Mouse (Mus musculus) embryonic facial prominence, embryonic 14.5 days (tissue): ENCODE measurements around the gene Usp7. TPM values are rescaled to one million over a fixed set of nuclear protein-coding genes. Genes with fewer than 3 reads are reported as not detected.
"Not testable (repeated sequence)": the region's sequence is repeated elsewhere in the genome, so short reads cannot be mapped to it uniquely, and the experiment has no call there.

ENCODE experiments used
- ATAC-seq: fragments of 200-750 bp; cut with Nextera tagmentation; 2 replicates; pipeline ENCODE4 v1.8.0; 2017; ENCODE audit warnings: low read depth, moderate number of reproducible peaks, moderate TSS enrichment
- DNase-seq: peaks from one replicate; pipeline ENCODE4 v3.0.0-alpha.2; 2015; ENCODE audit warnings: low spot score
- H3K27ac ChIP-seq: fragments of 300-500 bp; sonication (generic); replicated peaks from 2 replicates; pipeline ENCODE4 v1.5.1; 2014; ENCODE audit warnings: low read depth, mild to moderate bottlenecking, low read length, moderate library complexity
- H3K27me3 ChIP-seq: fragments of 300-500 bp; sonication (generic); replicated peaks from 2 replicates; pipeline ENCODE4 v1.6.1; 2014; ENCODE audit warnings: low read length; ENCODE audit not compliant: control insufficient read depth, insufficient read depth
- H3K36me3 ChIP-seq: fragments of 300-500 bp; sonication (generic); 2 replicates; pipeline ENCODE4 v1.6.1; 2014; ENCODE audit warnings: low read length, mixed read lengths; ENCODE audit not compliant: control insufficient read depth, insufficient read depth
- H3K4me1 ChIP-seq: fragments of 300-500 bp; sonication (generic); 2 replicates; pipeline ENCODE4 v1.6.1; 2014; ENCODE audit warnings: antibody characterized with exemption, low read length; ENCODE audit not compliant: control insufficient read depth, insufficient read depth
- H3K4me2 ChIP-seq: fragments of 300-500 bp; sonication (generic); 2 replicates; pipeline ENCODE4 v1.6.1; 2014; ENCODE audit warnings: low read depth, mild to moderate bottlenecking, low read length, moderate library complexity, mixed read lengths
- H3K4me3 ChIP-seq: fragments of 300-500 bp; sonication (generic); 2 replicates; pipeline ENCODE4 v1.5.1; 2014; ENCODE audit warnings: low read depth, mild to moderate bottlenecking, low read length
- H3K9ac ChIP-seq: fragments of 300-500 bp; sonication (generic); 2 replicates; pipeline ENCODE4 v1.6.1; 2014; ENCODE audit warnings: low read depth, mild to moderate bottlenecking, low read length, moderate library complexity, mixed read lengths
- H3K9me3 ChIP-seq: fragments of 300-500 bp; sonication (generic); 2 replicates; pipeline ENCODE4 v1.6.1; 2016; ENCODE audit warnings: low read length; ENCODE audit not compliant: control insufficient read depth
- WGBS: fragments of 180-500 bp; shearing (Covaris S2); extraction: QIAGEN DNeasy Blood & Tissue Kit; methylation state at CpG from one replicate; pipeline ENCODE4 v1.1.7; 2014; 5-methylcytosine and 5-hydroxymethylcytosine counted together
- polyA plus RNA-seq: library from polyadenylated mRNA; unstranded; fragments of >200 nt; fragmentation: Nextera tagmentation; extraction: Ambion mirVana; gene quantifications from 2 replicates; pipeline ENCODE4 v1.2.1, GENCODE M21; 2014

Gene Usp7
- polyA plus RNA-seq, 1 experiment from 2014 or later = 35.7 TPM

DNA sequence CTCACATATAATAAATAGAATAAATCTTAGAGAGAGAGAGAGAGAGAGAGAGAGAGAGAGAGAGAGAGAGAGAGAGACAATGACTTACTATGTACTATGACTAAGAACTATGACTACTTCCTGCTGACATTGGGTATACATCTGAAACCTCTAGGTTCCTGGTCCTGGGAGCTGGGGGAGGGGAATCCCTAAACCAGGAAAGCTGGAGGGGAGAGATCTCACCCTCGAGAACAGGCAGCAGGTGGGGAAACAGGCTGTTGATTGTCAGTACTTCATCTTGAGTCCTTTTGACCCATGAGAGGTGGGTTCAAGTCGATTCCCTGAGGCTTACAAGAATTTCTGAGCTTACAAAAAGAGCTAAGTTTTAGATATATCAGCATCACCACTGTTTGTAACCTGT, 14.9 kb downstream of the Usp7 start:
- no peak overlapping the region for H3K9ac ChIP-seq
- H3K27ac ChIP-seq = no peak overlapping the region
- DNase-seq (no peak), ATAC-seq (no peak)
- no peaks in the 10 kb centered on the region for H3K9me3 ChIP-seq
- no peak overlapping the region for H3K4me2 ChIP-seq
- WGBS = 73% methylated on average over 2 of the region's 2 CpGs
- no peaks in the 10 kb centered on the region for H3K27me3 ChIP-seq
- no peak overlapping the region for H3K4me3 ChIP-seq
- no peaks in the 10 kb centered on the region for H3K4me1 ChIP-seq
- H3K36me3 ChIP-seq = no peaks in the 10 kb centered on the region

DNA sequence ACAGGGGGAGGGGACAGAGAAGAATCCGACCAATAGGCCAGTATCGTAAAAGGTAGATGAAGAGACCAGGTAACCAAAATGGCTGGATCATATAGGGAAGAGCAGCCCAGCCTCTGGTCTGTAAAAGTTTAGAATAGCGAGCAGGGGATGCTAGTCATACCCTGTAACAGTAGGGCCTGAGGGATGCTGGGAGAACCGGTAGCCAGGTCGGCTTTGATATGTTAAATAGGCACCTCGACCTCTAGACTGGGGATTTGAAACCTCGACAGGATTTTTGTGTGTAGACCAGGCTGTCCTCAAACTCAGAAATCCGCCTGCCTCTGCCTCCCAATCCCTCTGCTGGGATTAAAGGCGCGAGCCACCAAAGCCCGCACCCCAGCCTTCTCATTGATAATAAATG, 15.5 kb downstream of the Usp7 start:
- Histone ChIP-seq H3K9me3 (no peaks in the 10 kb centered on the region), H3K27me3 (no peaks in the 10 kb centered on the region), H3K36me3 (no peaks in the 10 kb centered on the region), H3K4me2 (no peak overlapping the region), H3K9ac (no peak overlapping the region), H3K27ac (no peak overlapping the region), H3K4me3 (no peak overlapping the region), H3K4me1 (no peaks in the 10 kb centered on the region)
- WGBS = 85% methylated on average over 11 of the region's 11 CpGs
- ATAC-seq = no peak
- no peak for DNase-seq

DNA sequence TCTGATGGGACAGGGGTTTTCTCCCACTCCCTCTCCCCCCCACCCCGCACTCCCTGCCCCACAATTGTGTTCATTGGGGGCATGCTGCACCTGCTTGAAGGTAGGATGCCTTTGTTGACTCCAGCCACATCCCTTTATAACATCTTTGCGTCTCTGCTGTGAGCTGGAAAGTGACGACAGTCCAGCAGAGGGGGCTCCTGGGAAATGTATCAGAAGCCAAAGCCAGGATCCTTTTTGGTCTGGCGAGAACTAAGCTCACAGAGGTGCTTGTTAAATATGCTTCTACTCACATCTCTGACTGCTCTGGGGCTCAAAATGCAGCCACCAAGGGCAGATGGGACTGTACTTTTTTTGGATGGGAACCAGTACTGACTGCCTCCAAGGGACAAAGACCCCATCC, 21.0 kb downstream of the Usp7 start:
- H3K4me3 ChIP-seq = no peak overlapping the region
- DNase-seq = no peak
- H3K4me2 ChIP-seq = no peak overlapping the region
- no peaks in the 10 kb centered on the region for H3K4me1 ChIP-seq
- no peaks in the 10 kb centered on the region for H3K27me3 ChIP-seq
- no peaks in the 10 kb centered on the region for H3K36me3 ChIP-seq
- WGBS = 45% methylated on average over 4 of the region's 4 CpGs
- H3K9me3 ChIP-seq = no peaks in the 10 kb centered on the region
- no peak overlapping the region for H3K27ac ChIP-seq
- no peak overlapping the region for H3K9ac ChIP-seq
- ATAC-seq = no peak

DNA sequence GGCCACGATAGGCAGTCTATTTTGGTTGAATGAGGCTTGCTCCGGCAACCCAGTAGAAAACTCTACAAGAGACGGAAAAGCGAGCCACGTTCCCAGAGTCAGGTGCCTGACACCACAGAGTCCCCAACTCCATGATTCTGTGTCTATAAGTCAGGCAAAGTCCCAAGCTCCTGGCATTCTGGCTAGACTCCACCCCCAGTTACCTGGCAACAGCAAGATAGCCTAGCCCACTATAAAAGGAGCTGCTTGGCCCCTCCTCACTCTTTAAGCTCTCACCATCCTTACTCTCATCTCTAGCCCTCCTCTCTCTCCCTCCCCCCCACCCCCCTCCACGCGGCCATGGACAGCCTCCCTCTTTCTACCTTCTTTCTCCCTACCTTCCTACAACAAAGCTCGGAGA, 21.8 kb downstream of the Usp7 start:
- H3K27ac ChIP-seq, H3K4me1 ChIP-seq, H3K9me3 ChIP-seq, ATAC-seq, DNase-seq, H3K4me2 ChIP-seq, H3K9ac ChIP-seq, H3K27me3 ChIP-seq, H3K4me3 ChIP-seq, H3K36me3 ChIP-seq: not testable (repeated sequence)
- 77% methylated on average over 8 of the region's 8 CpGs for WGBS

DNA sequence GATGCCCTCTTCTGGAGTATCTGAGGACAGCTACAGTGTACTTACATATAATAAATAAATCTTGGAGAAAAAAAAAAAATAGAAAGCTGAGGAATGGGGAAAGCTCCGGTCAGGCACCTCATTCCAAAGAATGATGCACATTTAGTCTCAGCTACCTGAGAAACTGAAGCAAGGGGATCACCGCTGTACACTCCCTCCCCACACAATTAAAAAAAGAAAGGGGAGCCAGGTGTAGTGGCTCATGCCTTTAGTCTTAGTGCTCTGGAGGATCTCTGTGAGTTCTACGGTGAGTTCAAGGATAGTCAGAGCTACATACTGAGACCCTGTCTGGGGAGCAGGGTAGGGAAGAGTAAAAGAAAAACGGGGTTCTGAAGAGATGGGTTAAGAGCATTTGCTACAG, 22.6 kb downstream of the Usp7 start:
- Histone ChIP-seq H3K4me1 (no peaks in the 10 kb centered on the region), H3K36me3 (no peaks in the 10 kb centered on the region), H3K27me3 (no peaks in the 10 kb centered on the region), H3K4me3 (no peak overlapping the region), H3K9ac (no peak overlapping the region), H3K27ac (no peak overlapping the region), H3K4me2 (no peak overlapping the region), H3K9me3 (no peaks in the 10 kb centered on the region)
- WGBS = 61% methylated on average over 4 of the region's 4 CpGs
- DNase-seq = no peak
- ATAC-seq = no peak

DNA sequence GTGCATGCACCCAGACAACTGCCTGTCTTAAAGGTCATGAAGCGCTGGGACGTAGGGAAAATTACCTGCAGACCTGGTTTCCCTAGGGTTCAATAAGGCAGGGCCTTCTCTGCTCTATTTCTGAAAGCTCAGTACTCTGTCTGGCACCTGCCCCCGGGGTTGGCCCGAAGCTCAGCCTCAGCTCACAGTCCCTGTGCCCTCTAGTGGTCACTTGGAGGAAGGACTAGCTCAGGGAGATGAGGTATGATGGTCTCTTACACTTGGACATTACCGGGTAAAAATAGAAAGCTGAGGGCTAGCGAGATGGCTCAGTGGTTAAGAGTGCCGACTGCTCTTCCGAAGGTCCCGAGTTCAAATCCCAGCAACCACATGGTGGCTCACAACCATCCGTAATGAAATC, 23.0 kb downstream of the Usp7 start:
- no peaks in the 10 kb centered on the region for H3K27me3 ChIP-seq
- peak; percentile 64 for DNase-seq
- no peaks in the 10 kb centered on the region for H3K9me3 ChIP-seq
- no peak overlapping the region for H3K4me2 ChIP-seq
- peak; percentile 80 for ATAC-seq
- H3K4me1 ChIP-seq = no peaks in the 10 kb centered on the region
- no peak overlapping the region for H3K4me3 ChIP-seq
- no peak overlapping the region for H3K27ac ChIP-seq
- 19% methylated on average over 9 of the region's 10 CpGs for WGBS
- H3K9ac ChIP-seq = no peak overlapping the region
- H3K36me3 ChIP-seq = no peaks in the 10 kb centered on the region

DNA sequence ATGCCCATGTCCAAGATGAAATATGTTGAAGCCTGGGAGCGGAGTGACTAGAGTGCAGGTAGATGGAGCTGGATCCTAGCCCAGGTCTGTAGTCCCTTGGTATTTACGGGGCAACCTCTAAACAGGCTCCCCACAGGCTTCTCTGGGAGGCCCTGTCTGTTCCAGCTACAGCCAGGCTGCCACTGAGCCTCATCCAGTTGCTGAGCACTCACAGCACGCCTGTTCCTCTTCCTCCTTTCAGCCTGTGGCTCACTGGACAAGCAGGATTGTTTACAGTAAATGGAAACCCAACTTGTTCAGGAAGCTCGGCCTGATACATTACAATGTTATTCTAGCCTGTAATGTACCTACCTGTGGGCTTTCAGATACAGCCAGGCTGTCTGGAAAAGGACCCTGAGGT, 23.5 kb downstream of the Usp7 start:
- peak; percentile 24 for DNase-seq
- H3K4me2 ChIP-seq = no peak overlapping the region
- H3K36me3 ChIP-seq = no peaks in the 10 kb centered on the region
- no peak overlapping the region for H3K4me3 ChIP-seq
- H3K9me3 ChIP-seq = no peaks in the 10 kb centered on the region
- H3K9ac ChIP-seq = no peak overlapping the region
- no peak overlapping the region for H3K27ac ChIP-seq
- no peaks in the 10 kb centered on the region for H3K27me3 ChIP-seq
- peak; percentile 57; the same call in 1 of the 2 replicates for ATAC-seq
- 61% methylated on average over 3 of the region's 4 CpGs for WGBS
- H3K4me1 ChIP-seq = no peaks in the 10 kb centered on the region

DNA sequence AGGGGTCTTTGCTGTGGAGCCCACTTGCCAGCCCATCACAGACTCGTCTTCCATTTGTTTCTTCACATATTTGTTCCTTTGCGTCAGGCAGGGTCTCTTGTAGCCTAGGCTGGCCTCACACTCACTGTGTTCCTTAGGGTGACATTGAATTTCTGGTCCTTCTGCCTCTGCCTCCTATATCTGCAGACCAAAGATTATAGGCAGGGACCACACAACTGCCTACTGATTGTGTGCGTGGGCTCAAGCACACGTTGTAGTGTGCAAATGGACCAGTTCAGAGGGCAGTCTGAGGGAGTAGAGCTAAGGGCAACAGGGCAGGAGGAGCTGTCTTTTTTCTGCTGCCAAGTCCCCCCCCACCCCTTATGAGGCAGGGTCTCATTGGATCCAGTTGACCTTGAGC, 24.0 kb downstream of the Usp7 start:
- no peak overlapping the region for H3K4me2 ChIP-seq
- no peaks in the 10 kb centered on the region for H3K27me3 ChIP-seq
- WGBS = 79% methylated on average over 4 of the region's 4 CpGs
- H3K4me1 ChIP-seq = no peaks in the 10 kb centered on the region
- H3K27ac ChIP-seq = no peak overlapping the region
- no peaks in the 10 kb centered on the region for H3K36me3 ChIP-seq
- no peak overlapping the region for H3K4me3 ChIP-seq
- no peak for ATAC-seq
- H3K9me3 ChIP-seq = no peaks in the 10 kb centered on the region
- no peak overlapping the region for H3K9ac ChIP-seq
- DNase-seq = no peak

DNA sequence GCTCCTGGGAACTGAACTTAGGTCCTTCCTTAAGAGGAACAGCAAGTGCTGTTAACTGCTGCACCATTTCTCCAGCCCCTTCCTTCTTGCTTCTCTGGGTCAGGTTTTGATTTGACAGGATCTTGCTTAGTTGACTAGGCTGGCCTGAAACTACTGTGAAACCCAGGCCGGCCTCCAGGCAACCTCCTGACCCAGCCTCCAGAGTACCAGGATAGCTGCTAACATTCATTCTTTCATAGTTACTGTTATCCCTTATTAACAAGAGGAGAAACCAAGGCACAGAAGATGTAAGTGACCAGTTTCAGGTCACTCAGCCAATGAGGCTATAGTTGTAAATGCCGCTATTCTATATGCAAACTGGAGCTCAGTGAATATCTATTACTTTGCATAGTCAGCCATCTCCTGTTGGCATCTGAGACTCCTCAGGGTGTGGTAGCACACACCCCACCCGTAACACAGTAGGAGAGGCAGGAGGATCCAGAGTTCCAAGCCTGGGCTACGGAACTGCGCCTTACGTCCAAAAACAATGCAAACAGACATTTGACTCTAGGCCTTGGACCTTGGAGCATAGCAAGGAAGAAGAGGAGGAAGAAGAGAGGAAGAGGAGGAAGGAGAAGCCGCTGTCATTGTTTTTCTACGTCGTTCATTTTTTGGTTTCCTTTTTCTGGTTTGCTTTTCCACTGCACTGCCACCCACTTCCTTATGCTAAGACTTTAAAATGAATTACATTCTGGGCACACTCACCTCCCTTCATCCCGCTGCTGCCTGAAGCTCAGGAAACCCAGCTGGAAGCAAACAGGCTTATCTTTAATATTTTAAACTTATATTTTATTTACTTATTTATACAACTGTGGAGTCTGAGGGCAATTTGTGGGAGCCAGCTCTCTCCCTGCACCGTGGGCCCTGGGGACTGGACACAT, 24.7 kb downstream of the Usp7 start:
- DNase-seq (no peak), ATAC-seq (no peak)
- WGBS = 82% methylated on average over 11 of the region's 11 CpGs
- Histone ChIP-seq H3K4me3 (no peak overlapping the region), H3K9me3 (no peaks in the 10 kb centered on the region), H3K4me1 (no peaks in the 10 kb centered on the region), H3K9ac (no peak overlapping the region), H3K36me3 (no peaks in the 10 kb centered on the region), H3K27me3 (no peaks in the 10 kb centered on the region), H3K4me2 (no peak overlapping the region), H3K27ac (no peak overlapping the region)
